Mouse (Mus musculus) ES-Bruce4 (cell line): ENCODE measurements around the gene Trabd.

Source experiments
- CTCF ChIP-seq: IDR thresholded peaks from one replicate; pipeline ENCODE4 v1.8.1; 2011; ENCODE audit warnings: low read depth, low read length
- EP300 ChIP-seq: IDR thresholded peaks from 2 replicates; pipeline ENCODE4 v1.6.1; 2011; ENCODE audit warnings: low read depth, low read length; ENCODE audit not compliant: insufficient read depth
- POLR2A ChIP-seq: IDR thresholded peaks from one replicate; pipeline ENCODE4 v1.8.1; 2011; ENCODE audit warnings: low read length; ENCODE audit not compliant: insufficient read depth

- TF ChIP-seq CTCF = no peak
- no peak for TF ChIP-seq POLR2A
- no peak for TF ChIP-seq EP300
Observed at GRCm38 (mm10) chr15:89054666-89055065, 20.3 kb upstream of the Trabd start.
